23 mouse cellular contexts compared by ENCODE assay signal in genomic region chr5:42239806-42240205, GRCm38 (mm10).
"Had no signal": no experiment of that assay in that cellular context is flagged by ENCODE, and none has a peak within 500 bp of the region (broad histone marks: within the 10 kb centered on the region; RNA-seq: fewer than 3 reads in every experiment).

No protein-coding gene starts in this region.

- H3K9me3 ChIP-seq: intestine, embryonic 15.5 days; kidney, embryonic 15.5 days; limb, embryonic 12.5 days; limb, embryonic 15.5 days; liver, embryonic 12.5 days; liver, embryonic 15.5 days; lung, embryonic 15.5 days; megakaryocyte, embryonic 14.5 days; midbrain, embryonic 10.5 days; midbrain, embryonic 13.5 days had no signal

- H3K9ac ChIP-seq: intestine, embryonic 15.5 days; kidney, embryonic 15.5 days; limb, embryonic 12.5 days; limb, embryonic 15.5 days; liver, embryonic 12.5 days; liver, embryonic 15.5 days; lung, embryonic 15.5 days; midbrain, embryonic 13.5 days had no signal

- H3K27ac ChIP-seq: intestine, embryonic 15.5 days; kidney, embryonic 15.5 days; limb, embryonic 12.5 days; limb, embryonic 15.5 days; liver, embryonic 12.5 days; liver, embryonic 15.5 days; lung, embryonic 15.5 days; midbrain, embryonic 10.5 days; midbrain, embryonic 13.5 days; stomach, postnatal 0 days had no signal

- H3K4me1 ChIP-seq: intestine, embryonic 15.5 days; limb, embryonic 12.5 days; limb, embryonic 15.5 days; liver, embryonic 12.5 days; liver, embryonic 15.5 days; lung, embryonic 15.5 days; megakaryocyte, embryonic 14.5 days; midbrain, embryonic 13.5 days had no signal

- H3K36me3 ChIP-seq: intestine, embryonic 15.5 days; kidney, embryonic 15.5 days; limb, embryonic 12.5 days; limb, embryonic 15.5 days; liver, embryonic 12.5 days; liver, embryonic 15.5 days; lung, embryonic 15.5 days; midbrain, embryonic 10.5 days; midbrain, embryonic 13.5 days had no signal

- H3K4me2 ChIP-seq: intestine, embryonic 15.5 days; kidney, embryonic 15.5 days; limb, embryonic 12.5 days; limb, embryonic 15.5 days; liver, embryonic 12.5 days; liver, embryonic 15.5 days; lung, embryonic 15.5 days; midbrain, embryonic 13.5 days had no signal

- H3K4me3 ChIP-seq: intestine, embryonic 15.5 days; kidney, embryonic 15.5 days; limb, embryonic 12.5 days; limb, embryonic 15.5 days; liver, embryonic 12.5 days; liver, embryonic 15.5 days; lung, embryonic 15.5 days; megakaryocyte, embryonic 14.5 days; midbrain, embryonic 10.5 days; midbrain, embryonic 13.5 days; myocyte had no signal

- ATAC-seq: intestine, embryonic 15.5 days; liver, embryonic 12.5 days; midbrain, embryonic 13.5 days; midbrain, embryonic 16.5 days had no signal

- H3K27me3 ChIP-seq: intestine, embryonic 15.5 days; kidney, embryonic 15.5 days; limb, embryonic 12.5 days; limb, embryonic 15.5 days; liver, embryonic 12.5 days; liver, embryonic 15.5 days; lung, embryonic 15.5 days; megakaryocyte, embryonic 14.5 days; midbrain, embryonic 13.5 days had no signal

- DNase-seq: kidney, adult 11 months; kidney, adult 8-10 months; kidney, postnatal 10 days; kidney, postnatal 36 days; left cerebral cortex, postnatal 4 days; lung, adult 18-20 months; lung, postnatal 10 days; lung, postnatal 36 days; right cerebral cortex, postnatal 4 days; thymus, postnatal 25 days had no signal
